Mouse (Mus musculus) retina, embryonic 14.5 days (tissue): ENCODE measurements at regions not wholly inside any gene's neighbourhood (a gene's known extent, or its start where the extent isn't known, plus 50 kb on each side); places are given as distances from the start of the nearest gene placed in this dataset.
A peak's percentile ranks its signal among the peaks of the same experiment; 100 is the strongest.

ENCODE experiments used
- DNase-seq: peaks from one replicate; pipeline ENCODE4 v3.0.0-alpha.2; 2015; ENCODE audit warnings: low spot score

GRCm38 (mm10) chr16:9255351-9255750, 425.5 kb downstream of the 1810013L24Rik start:
- DNase-seq: no peak

DNA sequence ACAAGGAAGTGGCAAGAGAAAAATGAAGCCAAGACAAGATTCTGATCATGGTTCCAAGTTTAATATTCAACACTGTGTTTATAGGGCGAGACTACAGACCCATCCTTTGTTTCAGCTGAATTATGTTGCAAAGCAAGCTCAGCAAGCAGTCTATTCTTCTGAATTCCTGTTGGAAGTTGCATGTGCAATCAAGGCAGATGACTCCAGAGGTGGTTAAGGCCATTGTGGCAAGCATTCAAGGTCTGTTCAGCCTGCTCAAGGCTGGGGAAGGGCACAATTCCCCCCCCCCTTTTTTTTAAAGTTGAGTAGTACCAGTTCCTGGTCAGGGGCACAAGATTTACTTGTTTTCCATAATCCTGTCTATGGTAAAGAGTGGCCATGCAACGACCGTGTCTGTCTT, 431.1 kb downstream of the 1810013L24Rik start:
- DNase-seq: no peak

DNA sequence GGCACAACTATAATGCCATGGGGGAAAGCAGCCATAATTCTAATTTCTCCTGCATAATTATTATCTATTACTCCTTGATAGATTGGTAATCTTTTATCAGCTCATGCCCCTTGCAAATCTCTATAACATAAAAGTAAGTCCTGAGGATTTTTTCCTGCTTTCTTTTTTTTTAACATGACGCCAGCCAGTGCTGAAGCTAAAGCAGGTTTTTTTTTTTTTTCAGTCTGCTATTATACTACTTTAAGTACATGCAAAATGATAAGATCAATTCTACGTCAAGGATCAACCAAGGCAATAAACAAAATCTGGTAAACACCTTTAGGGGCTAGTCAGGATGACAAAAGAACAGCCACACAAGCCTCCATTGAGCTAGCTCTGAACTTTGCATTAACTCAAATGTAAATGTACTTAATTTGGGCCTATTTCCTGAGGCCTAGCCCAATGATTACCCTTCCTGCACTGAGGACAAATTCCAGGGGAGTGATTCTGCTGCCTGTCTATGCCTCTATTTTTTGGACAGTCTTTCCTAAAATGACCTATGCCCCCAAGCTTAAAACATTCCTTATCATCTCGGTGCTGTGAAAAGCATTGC, 434.8 kb downstream of the 1810013L24Rik start:
- DNase-seq: no peak

- DNase-seq: no peak
Observed at GRCm38 (mm10) chr16:9267204-9267603, 437.3 kb downstream of the 1810013L24Rik start.

- no peak for DNase-seq
Observed at GRCm38 (mm10) chr16:9270099-9270498, 440.2 kb downstream of the 1810013L24Rik start.

DNA sequence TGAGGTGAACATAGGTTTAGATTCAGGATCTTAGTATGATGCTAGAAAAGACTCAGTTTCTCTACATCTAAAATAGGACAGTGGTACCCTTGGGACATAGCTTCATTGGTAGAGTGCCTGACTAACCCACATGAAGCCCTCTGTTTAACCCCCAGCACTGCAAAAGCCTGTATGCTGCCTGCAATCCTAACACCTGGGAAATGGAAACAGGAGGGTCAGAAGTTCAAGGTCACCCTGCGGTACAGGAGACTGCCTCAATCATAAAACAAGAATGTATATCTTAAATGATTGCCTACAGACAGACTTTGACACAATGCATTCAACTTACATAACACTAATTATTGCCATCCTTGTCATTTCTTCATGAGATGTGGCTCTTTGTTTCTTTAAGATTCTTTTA, 440.8 kb downstream of the 1810013L24Rik start:
- DNase-seq: no peak

GRCm38 (mm10) chr16:9273751-9274300, 443.9 kb downstream of the 1810013L24Rik start:
- peak; percentile 47 for DNase-seq

GRCm38 (mm10) chr16:9274583-9275100, 444.7 kb downstream of the 1810013L24Rik start:
- DNase-seq: no peak

- no peak for DNase-seq
Observed at GRCm38 (mm10) chr16:9275426-9275825, 445.5 kb downstream of the 1810013L24Rik start.

- DNase-seq: no peak
Observed at GRCm38 (mm10) chr16:9277064-9277463, 447.2 kb downstream of the 1810013L24Rik start.

DNA sequence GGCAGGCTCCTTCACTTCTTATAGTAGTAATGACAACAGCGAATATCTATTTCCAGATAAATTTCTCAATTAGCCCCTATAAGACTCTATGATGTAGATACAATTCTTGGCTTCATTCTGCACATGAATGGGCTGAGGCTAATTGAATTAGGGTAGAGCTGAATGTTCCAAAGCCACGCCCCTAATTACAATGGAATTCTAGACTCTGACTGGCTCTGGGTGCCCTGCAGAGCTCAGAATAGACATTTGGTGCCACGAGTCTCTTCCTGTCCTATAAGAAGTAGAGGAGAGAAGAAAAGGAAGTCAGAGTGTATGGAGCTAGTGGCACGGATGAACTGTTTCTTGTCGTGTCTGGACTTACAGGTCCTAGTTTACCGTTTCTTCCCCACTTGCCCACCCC, 449.8 kb downstream of the 1810013L24Rik start:
- DNase-seq: peak; percentile 62

- no peak for DNase-seq
Observed at GRCm38 (mm10) chr16:9280431-9280830, 450.5 kb downstream of the 1810013L24Rik start.

DNA sequence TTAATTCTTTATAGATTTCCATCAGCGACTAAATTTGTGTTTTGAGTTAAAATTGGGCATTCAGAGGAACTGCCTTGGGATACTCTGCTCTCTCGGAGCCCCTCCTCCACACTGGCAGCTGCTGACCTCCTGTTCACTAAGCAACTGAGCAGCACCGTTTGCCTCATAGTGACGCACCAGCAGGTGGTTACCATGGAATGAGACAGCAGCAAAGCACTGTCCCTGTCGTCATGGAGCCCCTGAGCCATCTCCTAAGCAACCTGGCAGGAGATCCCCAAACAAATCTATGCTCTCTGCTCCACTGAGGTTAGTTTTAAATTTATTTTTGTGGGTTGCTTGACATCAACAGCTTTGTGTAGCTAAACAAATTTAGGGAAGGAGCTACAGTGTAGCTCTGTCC, 451.0 kb downstream of the 1810013L24Rik start:
- peak; percentile 74 for DNase-seq

GRCm38 (mm10) chr16:9284423-9284822, 454.5 kb downstream of the 1810013L24Rik start:
- no peak for DNase-seq

GRCm38 (mm10) chr16:9285921-9286320, 456.0 kb downstream of the 1810013L24Rik start:
- no peak for DNase-seq

DNA sequence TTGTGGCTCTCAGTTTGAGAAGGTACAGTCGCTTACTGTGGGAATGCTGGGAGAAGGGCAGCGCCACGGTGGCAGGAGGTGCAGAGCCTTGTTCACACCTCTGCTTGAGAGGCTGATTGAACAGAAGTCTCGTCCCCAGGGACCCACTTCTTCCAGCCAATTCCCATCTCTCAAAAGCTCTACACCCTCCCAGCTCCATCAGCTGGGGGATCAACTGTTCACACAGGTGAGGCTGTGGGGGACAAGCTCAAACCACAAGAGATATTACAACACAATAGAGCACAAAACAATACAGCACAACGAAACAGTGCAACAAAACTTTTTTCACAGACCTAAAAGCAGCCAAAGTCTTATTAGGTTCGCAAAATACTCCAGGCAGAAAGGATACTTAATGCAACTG, 457.7 kb downstream of the 1810013L24Rik start:
- DNase-seq: no peak

DNA sequence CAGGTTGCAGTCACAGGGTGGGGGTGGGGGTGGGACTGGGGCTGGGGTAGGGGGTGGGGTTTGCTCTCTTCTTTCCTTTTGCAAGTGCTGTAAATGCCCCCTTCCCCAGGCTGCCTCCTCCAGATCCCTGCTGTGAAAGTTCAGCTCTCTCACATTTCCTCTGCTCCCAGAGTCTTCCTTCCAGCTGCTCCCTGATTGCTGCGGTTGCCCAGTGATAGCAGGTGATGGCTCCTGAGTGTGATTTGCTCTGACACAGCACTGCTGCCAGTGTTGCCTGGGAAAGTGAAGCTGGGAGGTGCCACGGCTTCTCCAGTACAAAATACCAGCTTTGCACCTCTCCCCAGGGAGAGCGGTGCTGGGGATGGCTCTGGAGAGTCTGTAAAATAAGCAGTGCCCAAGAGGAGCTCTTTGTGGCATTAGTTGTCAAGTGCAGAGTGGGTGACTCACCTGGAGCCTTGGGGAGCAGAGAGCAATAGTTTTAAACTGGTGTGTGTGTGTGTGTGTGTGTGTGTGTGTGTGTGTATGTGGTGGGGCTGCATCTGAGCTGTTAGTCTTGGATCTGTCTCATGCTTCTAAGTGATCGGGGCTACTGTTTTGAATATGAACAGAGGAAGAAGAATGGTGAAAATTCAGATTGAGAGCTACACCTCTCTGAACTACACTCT, 461.6 kb downstream of the 1810013L24Rik start:
- DNase-seq: peak; percentile 63

DNA sequence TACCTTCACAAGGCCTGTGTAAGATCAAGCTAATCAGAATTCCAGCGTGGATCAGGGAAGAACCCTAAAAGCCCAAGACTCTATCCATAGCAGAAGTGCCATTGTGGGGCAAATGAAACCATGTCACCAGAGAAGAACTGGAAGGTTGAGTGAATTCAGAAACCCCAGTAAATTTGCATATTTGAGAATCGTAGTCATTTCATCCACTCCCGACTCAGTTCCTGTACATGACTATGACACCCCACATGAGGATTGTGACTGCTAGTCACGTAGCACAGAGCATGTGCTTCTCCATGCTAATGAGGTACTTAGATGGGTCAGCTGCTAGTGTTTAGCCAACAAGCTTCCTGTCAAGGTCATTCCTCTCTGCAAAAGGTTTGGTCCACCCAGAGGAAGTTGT, 473.2 kb downstream of the 1810013L24Rik start:
- no peak for DNase-seq

DNA sequence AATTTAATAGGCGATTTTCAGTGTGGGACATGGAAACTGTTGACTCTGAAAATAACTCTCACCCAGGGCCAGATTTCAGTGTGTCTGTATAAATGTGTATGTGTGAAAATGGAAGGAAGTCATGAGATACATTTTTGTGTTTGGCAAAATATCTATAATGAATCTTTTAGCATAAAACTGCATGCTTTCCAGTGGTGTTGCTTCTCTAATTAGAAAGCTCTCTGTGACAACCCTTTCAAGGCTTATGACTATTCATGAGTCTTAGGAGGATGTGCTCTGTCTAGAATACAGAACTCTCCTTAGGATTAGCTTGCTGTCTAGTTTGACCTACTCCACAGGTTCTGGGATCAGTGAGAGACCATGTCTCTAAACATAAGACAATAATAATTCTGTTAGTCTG, 474.2 kb downstream of the 1810013L24Rik start:
- no peak for DNase-seq

GRCm38 (mm10) chr16:9310744-9311143, 480.8 kb downstream of the 1810013L24Rik start:
- peak; percentile 31 for DNase-seq

- no peak for DNase-seq
Observed at GRCm38 (mm10) chr16:9335626-9336025, 505.7 kb downstream of the 1810013L24Rik start.

- no peak for DNase-seq
Observed at GRCm38 (mm10) chr16:9336063-9336462, 506.2 kb downstream of the 1810013L24Rik start.

DNA sequence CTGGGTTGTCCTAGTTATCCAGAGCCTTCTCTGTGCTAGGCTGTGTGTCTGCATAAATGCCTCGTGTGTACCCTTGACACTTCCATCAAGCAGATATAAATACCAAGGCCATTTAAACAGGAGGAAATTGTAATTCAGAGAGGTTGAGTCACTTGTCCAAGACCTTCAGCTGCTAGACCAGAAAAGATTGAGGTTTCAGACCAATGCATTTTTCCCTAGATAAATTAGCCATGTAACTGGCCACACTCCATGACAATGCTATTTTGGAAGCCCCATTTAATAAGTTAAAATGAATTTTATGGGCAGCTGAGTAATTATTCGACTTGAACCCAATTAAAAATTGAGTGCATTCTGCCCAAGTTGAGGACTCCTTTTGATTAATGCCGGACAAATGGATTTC, 509.6 kb downstream of the 1810013L24Rik start:
- no peak for DNase-seq
